Comparison of ENCODE assay signal across 26 mouse cellular contexts in genomic region chr6:104605214-104605613, GRCm38 (mm10).
DNase-seq lines count a peak whose midpoint lies in the region; ATAC-seq and TF ChIP-seq lines count a peak whose summit lies in the region.
"Had no signal": no experiment of that assay in that cellular context is flagged by ENCODE, and none has a peak within 500 bp of the region (broad histone marks: within the 10 kb centered on the region; RNA-seq: fewer than 3 reads in every experiment).

No protein-coding gene starts in this region.

- H3K9me3 ChIP-seq in embryonic facial prominence, embryonic 14.5 days (ENCODE audit: control insufficient read depth, low read length) = no peaks in the 10 kb centered on the region
- no peaks in the 10 kb centered on the region for H3K9me3 ChIP-seq in embryonic facial prominence, embryonic 10.5 days
- H3K9me3 ChIP-seq in hindbrain, postnatal 0 days (ENCODE audit: low read length) = no peaks in the 10 kb centered on the region
- no peaks in the 10 kb centered on the region for H3K9me3 ChIP-seq in hindbrain, embryonic 13.5 days
- no peaks in the 10 kb centered on the region for H3K9me3 ChIP-seq in lung, embryonic 16.5 days (ENCODE audit: control insufficient read depth, low read length)
- H3K9me3 ChIP-seq in midbrain, embryonic 15.5 days = no peaks in the 10 kb centered on the region
- H3K9me3 ChIP-seq in midbrain, embryonic 14.5 days (ENCODE audit: control insufficient read depth, low read length) = no peaks in the 10 kb centered on the region
- H3K9me3 ChIP-seq: embryonic facial prominence, embryonic 12.5 days; forebrain, embryonic 15.5 days; heart, embryonic 10.5 days; heart, embryonic 13.5 days; hindbrain, embryonic 12.5 days had no signal

- no peak for TF ChIP-seq CTCF in hindbrain, postnatal 0 days (IDR thresholded peaks at IDR 0.05; ENCODE audit: low read depth)

- no peaks in the 10 kb centered on the region for H3K27me3 ChIP-seq in embryonic facial prominence, embryonic 14.5 days (replicated peaks; ENCODE audit: control insufficient read depth, insufficient read depth, low read length)
- H3K27me3 ChIP-seq in embryonic facial prominence, embryonic 10.5 days (replicated peaks; ENCODE audit: low read depth, poor library complexity, severe bottlenecking) = no peaks in the 10 kb centered on the region
- no peaks in the 10 kb centered on the region for H3K27me3 ChIP-seq in hindbrain, postnatal 0 days (ENCODE audit: insufficient read depth, low read length)
- H3K27me3 ChIP-seq in hindbrain, embryonic 13.5 days = no peaks in the 10 kb centered on the region
- no peaks in the 10 kb centered on the region for H3K27me3 ChIP-seq in lung, embryonic 16.5 days (ENCODE audit: control insufficient read depth, insufficient read depth, low read depth, low read length)
- no peaks in the 10 kb centered on the region for H3K27me3 ChIP-seq in midbrain, embryonic 15.5 days (replicated peaks)
- H3K27me3 ChIP-seq in midbrain, embryonic 14.5 days (ENCODE audit: control insufficient read depth, insufficient read depth, low read length) = no peaks in the 10 kb centered on the region
- H3K27me3 ChIP-seq: embryonic facial prominence, embryonic 12.5 days; forebrain, embryonic 15.5 days; heart, embryonic 13.5 days; hindbrain, embryonic 12.5 days had no signal

- H3K4me2 ChIP-seq in embryonic facial prominence, embryonic 14.5 days (ENCODE audit: low read depth, low read length) = no peak overlapping the region
- no peak overlapping the region for H3K4me2 ChIP-seq in hindbrain, postnatal 0 days (ENCODE audit: low read depth, low read length)
- H3K4me2 ChIP-seq in hindbrain, embryonic 13.5 days = no peak overlapping the region
- no peak overlapping the region for H3K4me2 ChIP-seq in lung, embryonic 16.5 days (ENCODE audit: low read depth, low read length)
- H3K4me2 ChIP-seq in midbrain, embryonic 15.5 days = no peak overlapping the region
- H3K4me2 ChIP-seq in midbrain, embryonic 14.5 days (ENCODE audit: low read length) = no peak overlapping the region
- H3K4me2 ChIP-seq: embryonic facial prominence, embryonic 12.5 days; forebrain, embryonic 15.5 days; heart, embryonic 13.5 days; hindbrain, embryonic 12.5 days had no signal

- DNase-seq in embryonic facial prominence, embryonic 14.5 days (ENCODE audit: low spot score) = peak; percentile 5
- DNase-seq in embryonic facial prominence, embryonic 10.5 days (ENCODE audit: low spot score) = no peak
- DNase-seq in hindbrain, postnatal 0 days (ENCODE audit: low spot score) = peak; percentile 9
- DNase-seq in lung, postnatal 10 days = no peak
- DNase-seq in midbrain, embryonic 14.5 days = no peak
- DNase-seq: adrenal gland, adult 8-10 months; adrenal gland, postnatal 25 days; cerebellum, adult 18-20 months; cerebellum, adult 9-10 months; cerebellum, postnatal 14 days; gastrocnemius, postnatal 10 days; gastrocnemius, postnatal 36 days; heart, adult 2 months; heart, postnatal 14 days had no signal

- no peak overlapping the region for H3K27ac ChIP-seq in embryonic facial prominence, embryonic 14.5 days (replicated peaks; ENCODE audit: low read depth, low read length)
- no peak overlapping the region for H3K27ac ChIP-seq in embryonic facial prominence, embryonic 10.5 days (replicated peaks)
- no peak overlapping the region for H3K27ac ChIP-seq in hindbrain, postnatal 0 days
- H3K27ac ChIP-seq in hindbrain, embryonic 13.5 days = no peak overlapping the region
- no peak overlapping the region for H3K27ac ChIP-seq in lung, embryonic 16.5 days (ENCODE audit: low read length)
- no peak overlapping the region for H3K27ac ChIP-seq in midbrain, embryonic 15.5 days
- no peak overlapping the region for H3K27ac ChIP-seq in midbrain, embryonic 14.5 days (replicated peaks; ENCODE audit: low read depth, low read length)
- H3K27ac ChIP-seq: embryonic facial prominence, embryonic 12.5 days; forebrain, embryonic 15.5 days; heart, adult 2 months; heart, embryonic 10.5 days; heart, embryonic 13.5 days; hindbrain, embryonic 12.5 days had no signal

- ATAC-seq in embryonic facial prominence, embryonic 14.5 days (ENCODE audit: low read depth) = no peak
- ATAC-seq in hindbrain, postnatal 0 days = no peak
- no peak for ATAC-seq in hindbrain, embryonic 13.5 days (ENCODE audit: low FRiP score)
- ATAC-seq in lung, embryonic 16.5 days (ENCODE audit: low read depth) = peak; percentile 88
- ATAC-seq in midbrain, embryonic 15.5 days (replicated peaks) = 0 out of 2 replicates have a peak, but pooled peaks have one; percentile 17
- ATAC-seq in midbrain, embryonic 14.5 days (ENCODE audit: low FRiP score, low TSS enrichment) = no peak
- ATAC-seq: activated CD4-positive, CD25-positive, alpha-beta regulatory T cell, adult 4 months; forebrain, embryonic 15.5 days; hindbrain, embryonic 16.5 days; inflammation-experienced regulatory T-cells, adult 6 months had no signal

- no peaks in the 10 kb centered on the region for H3K36me3 ChIP-seq in embryonic facial prominence, embryonic 14.5 days (ENCODE audit: control insufficient read depth, insufficient read depth, low read length)
- H3K36me3 ChIP-seq in embryonic facial prominence, embryonic 10.5 days (replicated peaks) = no peaks in the 10 kb centered on the region
- no peaks in the 10 kb centered on the region for H3K36me3 ChIP-seq in hindbrain, postnatal 0 days (ENCODE audit: insufficient read depth, low read length)
- H3K36me3 ChIP-seq in hindbrain, embryonic 13.5 days = no peaks in the 10 kb centered on the region
- no peaks in the 10 kb centered on the region for H3K36me3 ChIP-seq in lung, embryonic 16.5 days (ENCODE audit: control insufficient read depth, insufficient read depth, low read length)
- H3K36me3 ChIP-seq in midbrain, embryonic 15.5 days (replicated peaks) = no peaks in the 10 kb centered on the region
- no peaks in the 10 kb centered on the region for H3K36me3 ChIP-seq in midbrain, embryonic 14.5 days (ENCODE audit: control insufficient read depth, insufficient read depth, low read length)
- H3K36me3 ChIP-seq: embryonic facial prominence, embryonic 12.5 days; forebrain, embryonic 15.5 days; heart, embryonic 10.5 days; heart, embryonic 13.5 days; hindbrain, embryonic 12.5 days had no signal

- H3K4me1 ChIP-seq in embryonic facial prominence, embryonic 14.5 days (ENCODE audit: control insufficient read depth, insufficient read depth, low read length) = no peaks in the 10 kb centered on the region
- no peaks in the 10 kb centered on the region for H3K4me1 ChIP-seq in embryonic facial prominence, embryonic 10.5 days
- no peaks in the 10 kb centered on the region for H3K4me1 ChIP-seq in hindbrain, postnatal 0 days (ENCODE audit: insufficient read depth, low read length)
- 0 out of 2 replicates have a peak, but pooled peaks cover 3% of the 10 kb centered on the region for H3K4me1 ChIP-seq in hindbrain, embryonic 13.5 days (replicated peaks)
- H3K4me1 ChIP-seq in lung, embryonic 16.5 days (replicated peaks; ENCODE audit: control insufficient read depth, insufficient read depth, low read length) = no peaks in the 10 kb centered on the region
- no peaks in the 10 kb centered on the region for H3K4me1 ChIP-seq in midbrain, embryonic 15.5 days
- no peaks in the 10 kb centered on the region for H3K4me1 ChIP-seq in midbrain, embryonic 14.5 days (ENCODE audit: control insufficient read depth, insufficient read depth, low read length)
- H3K4me1 ChIP-seq: embryonic facial prominence, embryonic 12.5 days; forebrain, embryonic 15.5 days; heart, embryonic 10.5 days; heart, embryonic 13.5 days had no signal

- no peak overlapping the region for H3K9ac ChIP-seq in embryonic facial prominence, embryonic 14.5 days (ENCODE audit: low read depth, low read length)
- H3K9ac ChIP-seq in hindbrain, postnatal 0 days (replicated peaks; ENCODE audit: low read length) = no peak overlapping the region
- no peak overlapping the region for H3K9ac ChIP-seq in hindbrain, embryonic 13.5 days
- H3K9ac ChIP-seq in lung, embryonic 16.5 days (ENCODE audit: low read length) = no peak overlapping the region
- H3K9ac ChIP-seq in midbrain, embryonic 15.5 days = no peak overlapping the region
- no peak overlapping the region for H3K9ac ChIP-seq in midbrain, embryonic 14.5 days (replicated peaks; ENCODE audit: low read length)
- H3K9ac ChIP-seq: embryonic facial prominence, embryonic 12.5 days; forebrain, embryonic 15.5 days; heart, embryonic 13.5 days; hindbrain, embryonic 12.5 days had no signal

- 45% methylated on average over 3 of the region's 3 CpGs for WGBS in embryonic facial prominence, embryonic 14.5 days
- WGBS in embryonic facial prominence, embryonic 10.5 days = 43% methylated on average over 3 of the region's 3 CpGs
- WGBS in hindbrain, postnatal 0 days = 39% methylated on average over 3 of the region's 3 CpGs
- 45% methylated on average over 3 of the region's 3 CpGs for WGBS in hindbrain, embryonic 13.5 days
- 33% methylated on average over 3 of the region's 3 CpGs for WGBS in lung, embryonic 16.5 days
- 35% methylated on average over 3 of the region's 3 CpGs for WGBS in midbrain, embryonic 15.5 days
- 46% methylated on average over 3 of the region's 3 CpGs for WGBS in midbrain, embryonic 14.5 days

- H3K4me3 ChIP-seq in embryonic facial prominence, embryonic 14.5 days (ENCODE audit: low read depth, low read length) = no peak overlapping the region
- H3K4me3 ChIP-seq in embryonic facial prominence, embryonic 10.5 days = no peak overlapping the region
- no peak overlapping the region for H3K4me3 ChIP-seq in hindbrain, postnatal 0 days (ENCODE audit: low read length)
- H3K4me3 ChIP-seq in hindbrain, embryonic 13.5 days = no peak overlapping the region
- no peak overlapping the region for H3K4me3 ChIP-seq in lung, embryonic 16.5 days (ENCODE audit: low read length)
- no peak overlapping the region for H3K4me3 ChIP-seq in midbrain, embryonic 15.5 days
- H3K4me3 ChIP-seq in midbrain, embryonic 14.5 days (replicated peaks; ENCODE audit: low read depth, low read length) = no peak overlapping the region
- H3K4me3 ChIP-seq: embryonic facial prominence, embryonic 12.5 days; erythroblast, embryonic 14.5 days; forebrain, embryonic 15.5 days; heart, adult 2 months; heart, embryonic 10.5 days; heart, embryonic 13.5 days; hindbrain, embryonic 12.5 days had no signal

Comparison
In these comparisons a context has a peak if more than half of its experiments do, and no peak if none do; other contexts are left out.
1. ATAC-seq: peak in lung, embryonic 16.5 days (single experiment) and midbrain, embryonic 15.5 days (single experiment); none in embryonic facial prominence, embryonic 14.5 days (single experiment), hindbrain, postnatal 0 days (single experiment), hindbrain, embryonic 13.5 days (single experiment) and midbrain, embryonic 14.5 days (single experiment).
2. DNase-seq: peak in embryonic facial prominence, embryonic 14.5 days (single experiment) and hindbrain, postnatal 0 days (single experiment); none in embryonic facial prominence, embryonic 10.5 days (single experiment), lung, postnatal 10 days (single experiment) and midbrain, embryonic 14.5 days (single experiment).